Mouse (Mus musculus): ENCODE results near the gene Tenm4. TPM values are rescaled to one million over a fixed set of nuclear protein-coding genes. Genes with fewer than 3 reads are reported as not detected.
A peak's percentile ranks its signal among the peaks of the same experiment; 100 is the strongest.

Gene Tenm4
- total RNA-seq, 2 experiments from 2014 or later, result 104 to 114 TPM

GRCm38 (mm10) chr7:96530571-96531426 lies 359.8 kb downstream of the Tenm4 start:
- intact Hi-C loops (cut with DNase I), result no loop called here
- no peak for DNase-seq (ENCODE audit: extremely low spot score in 1 of 2, low spot score in 2 of 2)

- intact Hi-C loops (cut with DNase I), result no loop called here
- no peak for DNase-seq (ENCODE audit: extremely low spot score in 1 of 2, low spot score in 2 of 2)
Measured at GRCm38 (mm10) chr7:96531954-96532737, 361.1 kb downstream of the Tenm4 start.

GRCm38 (mm10) chr7:96532804-96533400 lies 361.9 kb downstream of the Tenm4 start:
- intact Hi-C loops (cut with DNase I), result no loop called here
- DNase-seq (ENCODE audit: extremely low spot score in 1 of 2, low spot score in 2 of 2), result no peak

- intact Hi-C loops (cut with DNase I), result no loop called here
- no peak for DNase-seq (ENCODE audit: extremely low spot score in 1 of 2, low spot score in 2 of 2)
Measured at GRCm38 (mm10) chr7:96536313-96536880, 365.4 kb downstream of the Tenm4 start.

GRCm38 (mm10) chr7:96539248-96540034 lies 368.4 kb downstream of the Tenm4 start:
- no peak for DNase-seq (ENCODE audit: extremely low spot score in 1 of 2, low spot score in 2 of 2)
- intact Hi-C loops (cut with DNase I), result no loop called here

- intact Hi-C loops (cut with DNase I), result no loop called here
- DNase-seq (ENCODE audit: extremely low spot score in 1 of 2, low spot score in 2 of 2), result no peak
Measured at GRCm38 (mm10) chr7:96540458-96541096, 369.5 kb downstream of the Tenm4 start.

GRCm38 (mm10) chr7:96545979-96546378 lies 374.9 kb downstream of the Tenm4 start:
- intact Hi-C loops (cut with DNase I), result no loop called here
- DNase-seq (ENCODE audit: extremely low spot score in 1 of 2, low spot score in 2 of 2), result no peak

GRCm38 (mm10) chr7:96551809-96552208 lies 380.8 kb downstream of the Tenm4 start:
- DNase-seq (ENCODE audit: extremely low spot score in 1 of 2, low spot score in 2 of 2), result no peak
- intact Hi-C loops (cut with DNase I), result loop anchor here (5.0 kb wide), 1 partner anchor 340 kb away; no protein-coding TSS in a partner anchor

- intact Hi-C loops (cut with DNase I), result loop anchor here (5.0 kb wide), 1 partner anchor 340 kb away; no protein-coding TSS in a partner anchor
- no peak for DNase-seq (ENCODE audit: extremely low spot score in 1 of 2, low spot score in 2 of 2)
Measured at GRCm38 (mm10) chr7:96552292-96552860, 381.3 kb downstream of the Tenm4 start.

- intact Hi-C loops (cut with DNase I), result loop anchor here (5.0 kb wide), 1 partner anchor 342 kb away; no protein-coding TSS in a partner anchor
- DNase-seq (ENCODE audit: extremely low spot score in 1 of 2, low spot score in 2 of 2), result peak; percentile 20 to 38
Measured at GRCm38 (mm10) chr7:96554277-96554690, 383.2 kb downstream of the Tenm4 start.

- no peak for DNase-seq (ENCODE audit: extremely low spot score in 1 of 2, low spot score in 2 of 2)
- intact Hi-C loops (cut with DNase I), result no loop called here
Measured at GRCm38 (mm10) chr7:96555294-96555693, 384.2 kb downstream of the Tenm4 start.

- no peak for DNase-seq (ENCODE audit: extremely low spot score in 1 of 2, low spot score in 2 of 2)
- intact Hi-C loops (cut with DNase I), result no loop called here
Measured at GRCm38 (mm10) chr7:96556756-96557155, 385.7 kb downstream of the Tenm4 start.

- DNase-seq (ENCODE audit: extremely low spot score in 1 of 2, low spot score in 2 of 2), result no peak
- intact Hi-C loops (cut with DNase I), result no loop called here
Measured at GRCm38 (mm10) chr7:96562890-96563289, 391.8 kb downstream of the Tenm4 start.

GRCm38 (mm10) chr7:96563329-96564065 lies 392.5 kb downstream of the Tenm4 start:
- no peak for DNase-seq (ENCODE audit: extremely low spot score in 1 of 2, low spot score in 2 of 2)
- intact Hi-C loops (cut with DNase I), result no loop called here

- intact Hi-C loops (cut with DNase I), result no loop called here
- DNase-seq (ENCODE audit: extremely low spot score in 1 of 2, low spot score in 2 of 2), result peak; percentile 33 to 38
Measured at GRCm38 (mm10) chr7:96565806-96566205, 394.8 kb downstream of the Tenm4 start.

- intact Hi-C loops (cut with DNase I), result no loop called here
- DNase-seq (ENCODE audit: extremely low spot score in 1 of 2, low spot score in 2 of 2), result no peak
Measured at GRCm38 (mm10) chr7:96566260-96566659, 395.2 kb downstream of the Tenm4 start.

GRCm38 (mm10) chr7:96568034-96568433 lies 397.0 kb downstream of the Tenm4 start:
- intact Hi-C loops (cut with DNase I), result no loop called here
- DNase-seq (ENCODE audit: extremely low spot score in 1 of 2, low spot score in 2 of 2), result no peak
